8 mouse cellular contexts compared by ENCODE assay signal in the genomic region with DNA sequence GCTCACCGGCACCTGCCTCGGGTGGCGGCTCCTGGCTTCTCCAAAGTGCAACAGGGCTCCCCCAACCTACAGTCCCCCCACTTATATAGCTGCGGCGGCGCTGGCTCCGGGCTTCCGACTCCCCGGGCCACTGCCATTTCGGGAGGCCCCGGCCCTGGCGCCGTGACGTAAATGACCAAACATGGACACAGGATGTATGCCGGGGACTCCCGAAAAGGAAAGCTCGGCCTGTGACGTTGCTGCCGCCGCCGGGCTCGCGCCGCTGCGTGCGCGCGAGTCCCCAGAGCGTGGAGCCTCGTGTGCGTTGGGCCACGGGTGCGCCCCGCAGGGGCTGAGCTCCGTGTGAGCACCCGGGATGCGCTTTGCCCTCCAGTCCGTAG. TPM values are rescaled to one million over a fixed set of nuclear protein-coding genes. Genes with fewer than 3 reads are reported as not detected.
DNase-seq lines count a peak whose midpoint lies in the region; ATAC-seq and TF ChIP-seq lines count a peak whose summit lies in the region.

A gene (minus strand): TSS at position 59 of the 380 bp plus-strand sequence.

- DNase-seq in lung, adult 2 months = no peak
- DNase-seq in cerebellum, adult 8-10 months = peak; percentile 87
- DNase-seq in frontal cortex, adult 2 months (ENCODE audit: extremely low spot score in 1 of 2, low spot score in 1 of 2) = peak; percentile 89 to 95
- peak; percentile 90 to 91 for DNase-seq in layer of hippocampus, adult 8-10 months (ENCODE audit: low spot score in 2 of 2)
- DNase-seq in liver, postnatal 0 days = peak; percentile 26
- DNase-seq in retina, postnatal 1 day = peak; percentile 84
- no peak for DNase-seq in urinary bladder, adult 18-20 months (ENCODE audit: low spot score in 2 of 2)

- no peak; the same call in 1 of the 2 replicates for ATAC-seq in lung, embryonic 15.5 days (ENCODE audit: borderline replicate concordance, extremely low read depth, low FRiP score, low TSS enrichment)
- no peak for ATAC-seq in liver, postnatal 0 days

- H3K4me3 ChIP-seq in lung, embryonic 15.5 days = peak within 1 kb of the TSS; percentile 38
- no peak within 1 kb of the TSS for H3K4me3 ChIP-seq in lung, adult 2 months (replicated peaks; ENCODE audit: extremely low read depth, low read depth, low read length)
- H3K4me3 ChIP-seq in liver, postnatal 0 days (ENCODE audit: low read depth, low read length) = peak within 1 kb of the TSS; percentile 43

- under 1% methylated on average over 36 of the region's 38 CpGs for WGBS in lung, embryonic 15.5 days
- under 1% methylated on average over 38 of the region's 38 CpGs for WGBS in lung, adult 2 months
- WGBS in liver, postnatal 0 days (ENCODE audit: insufficient replicate concordance) = 1% methylated on average over 36 of the region's 38 CpGs

- no peak within 1 kb of the TSS for H3K9ac ChIP-seq in lung, embryonic 15.5 days
- H3K9ac ChIP-seq in liver, postnatal 0 days (replicated peaks) = no peak within 1 kb of the TSS

- TF ChIP-seq CTCF in lung, adult 2 months (IDR thresholded peaks at IDR 0.05; ENCODE audit: insufficient read depth, low read length) = no peak
- TF ChIP-seq CTCF in liver, postnatal 0 days (IDR thresholded peaks at IDR 0.05; ENCODE audit: low read depth) = no peak

- TF ChIP-seq EP300 in liver, postnatal 0 days (IDR thresholded peaks at IDR 0.05; ENCODE audit: low read depth) = no peak

- peaks cover 26% of the 10 kb centered on the region for H3K4me1 ChIP-seq in lung, embryonic 15.5 days
- no peaks in the 10 kb centered on the region for H3K4me1 ChIP-seq in lung, adult 2 months (ENCODE audit: control insufficient read depth, insufficient read depth, low read length)
- H3K4me1 ChIP-seq in liver, postnatal 0 days (ENCODE audit: insufficient read depth) = peaks cover 7% of the 10 kb centered on the region; the same call in 1 of the 2 replicates

- no peak for TF ChIP-seq POLR2A in lung, adult 2 months (IDR thresholded peaks at IDR 0.05; ENCODE audit: borderline replicate concordance, extremely low read depth, low read depth, low read length)

- H3K27me3 ChIP-seq in lung, embryonic 15.5 days = peaks cover 89% of the 10 kb centered on the region
- H3K27me3 ChIP-seq in liver, postnatal 0 days (ENCODE audit: insufficient read depth, low read length) = peaks cover 70% of the 10 kb centered on the region

- peak within 1 kb of the TSS; percentile 80 for H3K4me2 ChIP-seq in lung, embryonic 15.5 days
- H3K4me2 ChIP-seq in liver, postnatal 0 days (ENCODE audit: low read depth, low read length) = peak within 1 kb of the TSS; percentile 62

- no peaks in the 10 kb centered on the region for H3K9me3 ChIP-seq in lung, embryonic 15.5 days
- H3K9me3 ChIP-seq in liver, postnatal 0 days (ENCODE audit: low read length) = no peaks in the 10 kb centered on the region

- H3K27ac ChIP-seq in lung, embryonic 15.5 days = no peak within 1 kb of the TSS
- H3K27ac ChIP-seq in liver, postnatal 0 days (ENCODE audit: low read depth) = no peak within 1 kb of the TSS

- H3K36me3 ChIP-seq in lung, embryonic 15.5 days = no peaks in the 10 kb centered on the region
- no peaks in the 10 kb centered on the region for H3K36me3 ChIP-seq in liver, postnatal 0 days (replicated peaks; ENCODE audit: insufficient read depth, low read length)

RNA-seq across cellular contexts. Expression of the gene that starts here (rescaled TPM):
- not detected in 2 replicates for polyA plus RNA-seq in lung, embryonic 15.5 days (2015; fragmentation: Nextera tagmentation; extraction: Ambion mirVana)
- polyA plus RNA-seq in lung, adult 2 months (2012; rRNA removed) = not detected in 2 replicates
- 27.7 and 59.7 TPM in 2 replicates for polyA plus RNA-seq in frontal cortex, adult 2 months (2012; rRNA removed)
- total RNA-seq in layer of hippocampus, adult 8-10 months (2022) = 10 to 100 TPM; 18.5 to 24.4 (median 20.1) TPM
- not detected in 2 replicates for polyA plus RNA-seq in liver, postnatal 0 days (2015; fragmentation: Nextera tagmentation; extraction: Ambion mirVana)

Comparison
In these comparisons a context has a peak if more than half of its experiments do, and no peak if none do; other contexts are left out.
1. RNA of the gene that starts here (polyA plus RNA-seq): 27.7 to 59.7 TPM in frontal cortex, adult 2 months; not detected in lung, adult 2 months, not detected in lung, embryonic 15.5 days and not detected in liver, postnatal 0 days; every median in the first group is over 10 times any median in the second.
2. Peak in DNase-seq, H3K4me3 ChIP-seq and H3K4me2 ChIP-seq in liver, postnatal 0 days; RNA of the gene not detected or under 1 TPM.
3. DNase-seq: peak in cerebellum, adult 8-10 months (single experiment), frontal cortex, adult 2 months (2 of 2), layer of hippocampus, adult 8-10 months (2 of 2) and retina, postnatal 1 day (single experiment); none in lung, adult 2 months (single experiment) and urinary bladder, adult 18-20 months (0 of 2).